15 mouse cellular contexts compared by ENCODE assay signal in genomic region chr7:57243981-57244380, GRCm38 (mm10).
DNase-seq lines count a peak whose midpoint lies in the region; ATAC-seq and TF ChIP-seq lines count a peak whose summit lies in the region.
"Had no signal": no experiment of that assay in that cellular context is flagged by ENCODE, and none has a peak within 500 bp of the region (broad histone marks: within the 10 kb centered on the region; RNA-seq: fewer than 3 reads in every experiment).

No protein-coding gene starts in this region.

- no peak overlapping the region for H3K4me3 ChIP-seq in midbrain, postnatal 0 days (ENCODE audit: low read depth, low read length)
- no peak overlapping the region for H3K4me3 ChIP-seq in hindbrain, embryonic 13.5 days
- H3K4me3 ChIP-seq: embryonic facial prominence, embryonic 13.5 days; forebrain, embryonic 13.5 days; liver, embryonic 12.5 days; neural tube, embryonic 15.5 days had no signal

- TF ChIP-seq CTCF in brain, embryonic 14.5 days (IDR thresholded peaks at IDR 0.05; ENCODE audit: borderline replicate concordance, extremely low read depth, insufficient read depth, insufficient read length): no peak
- no peak for TF ChIP-seq CTCF in midbrain, postnatal 0 days (IDR thresholded peaks at IDR 0.05)

- H3K27me3 ChIP-seq in midbrain, postnatal 0 days (ENCODE audit: insufficient read depth, low read length): no peaks in the 10 kb centered on the region
- H3K27me3 ChIP-seq in hindbrain, embryonic 13.5 days: no peaks in the 10 kb centered on the region
- H3K27me3 ChIP-seq: CH12.LX; embryonic facial prominence, embryonic 13.5 days; forebrain, embryonic 13.5 days; liver, embryonic 12.5 days; neural tube, embryonic 15.5 days had no signal

- no peaks in the 10 kb centered on the region for H3K4me1 ChIP-seq in midbrain, postnatal 0 days (ENCODE audit: insufficient read depth, low read length)
- no peaks in the 10 kb centered on the region for H3K4me1 ChIP-seq in hindbrain, embryonic 13.5 days (replicated peaks)
- H3K4me1 ChIP-seq: embryonic facial prominence, embryonic 13.5 days; forebrain, embryonic 13.5 days; liver, embryonic 12.5 days; neural tube, embryonic 15.5 days had no signal

- H3K9me3 ChIP-seq in midbrain, postnatal 0 days (ENCODE audit: low read length): no peaks in the 10 kb centered on the region
- H3K9me3 ChIP-seq in hindbrain, embryonic 13.5 days: no peaks in the 10 kb centered on the region
- H3K9me3 ChIP-seq: embryonic facial prominence, embryonic 13.5 days; forebrain, embryonic 13.5 days; liver, embryonic 12.5 days; neural tube, embryonic 15.5 days had no signal

- no peaks in the 10 kb centered on the region for H3K36me3 ChIP-seq in midbrain, postnatal 0 days (ENCODE audit: insufficient read depth, low read length)
- H3K36me3 ChIP-seq in hindbrain, embryonic 13.5 days: no peaks in the 10 kb centered on the region
- H3K36me3 ChIP-seq: embryonic facial prominence, embryonic 13.5 days; liver, embryonic 12.5 days; neural tube, embryonic 15.5 days had no signal

- DNase-seq in brain, embryonic 14.5 days (ENCODE audit: low read depth): peak; percentile 28
- peak; percentile 9 for DNase-seq in cerebellum, adult 9-11 months
- peak; percentile 18 to 61 for DNase-seq in layer of hippocampus, adult 8-10 months (ENCODE audit: low spot score in 2 of 2)
- DNase-seq in right cerebral cortex, adult 2 months (ENCODE audit: low spot score in 2 of 2): peak; percentile 26
- no peak for DNase-seq in midbrain, postnatal 0 days (ENCODE audit: low spot score)
- DNase-seq in heart, adult 8-10 months (ENCODE audit: low spot score): no peak
- DNase-seq: kidney, adult 9 months; lung, postnatal 14 days had no signal

- H3K9ac ChIP-seq in midbrain, postnatal 0 days (replicated peaks; ENCODE audit: low read length, poor library complexity, severe bottlenecking): no peak overlapping the region
- H3K9ac ChIP-seq in hindbrain, embryonic 13.5 days: no peak overlapping the region
- H3K9ac ChIP-seq: embryonic facial prominence, embryonic 13.5 days; forebrain, embryonic 13.5 days; liver, embryonic 12.5 days; neural tube, embryonic 15.5 days had no signal

- no peak for TF ChIP-seq POLR2A in brain, embryonic 14.5 days (IDR thresholded peaks at IDR 0.05; ENCODE audit: borderline replicate concordance, extremely low read depth, insufficient read depth, insufficient read length, poor library complexity, severe bottlenecking)

- ATAC-seq in midbrain, postnatal 0 days (ENCODE audit: low FRiP score): no peak
- no peak for ATAC-seq in hindbrain, embryonic 13.5 days (ENCODE audit: low FRiP score)
- ATAC-seq: forebrain, embryonic 13.5 days; hindbrain, embryonic 16.5 days; liver, embryonic 12.5 days had no signal

- H3K4me2 ChIP-seq in midbrain, postnatal 0 days (ENCODE audit: low read depth, low read length, poor library complexity, severe bottlenecking): no peak overlapping the region
- H3K4me2 ChIP-seq in hindbrain, embryonic 13.5 days: no peak overlapping the region
- H3K4me2 ChIP-seq: embryonic facial prominence, embryonic 13.5 days; forebrain, embryonic 13.5 days; liver, embryonic 12.5 days; neural tube, embryonic 15.5 days had no signal

- 84% methylated on average over 4 of the region's 4 CpGs for WGBS in midbrain, postnatal 0 days
- 91% methylated on average over 4 of the region's 4 CpGs for WGBS in hindbrain, embryonic 13.5 days

- H3K27ac ChIP-seq in midbrain, postnatal 0 days (ENCODE audit: low read depth, low read length): no peak overlapping the region
- no peak overlapping the region for H3K27ac ChIP-seq in hindbrain, embryonic 13.5 days
- H3K27ac ChIP-seq: embryonic facial prominence, embryonic 13.5 days; forebrain, embryonic 13.5 days; liver, embryonic 12.5 days; neural tube, embryonic 15.5 days had no signal

Comparison
In these comparisons a context has a peak if more than half of its experiments do, and no peak if none do; other contexts are left out.
1. DNase-seq: peak in brain, embryonic 14.5 days (single experiment), cerebellum, adult 9-11 months (single experiment), layer of hippocampus, adult 8-10 months (2 of 2) and right cerebral cortex, adult 2 months (2 of 2); none in midbrain, postnatal 0 days (single experiment) and heart, adult 8-10 months (single experiment).